Mouse (Mus musculus) heart, postnatal 14 days (tissue): ENCODE data around the gene Slc9a6. TPM values are rescaled to one million over a fixed set of nuclear protein-coding genes. Genes with fewer than 3 reads are reported as not detected.

Experiments
- microRNA-seq, 2 experiments: library from miRNA; unstranded; fragments of <30 nt; microRNA quantifications; one replicate each; pipeline ENCODE4 v1.2.0; 2021 to 2022
- total RNA-seq, 2 experiments: library from RNA; stranded (reverse); gene quantifications; 2 replicates each; pipeline ENCODE4 v1.2.3; 2021

Slc9a6 gene
- total RNA-seq, 2 experiments from 2014 or later, result 18.2 to 20.3 TPM

Small RNA genes lying within 50 kb of the gene (microRNA-seq; reads per million reads assigned to microRNA genes)
- 0 to 2.2 reads per million in 2 experiments for gene Mir5116

Other genes starting within 250 kb of the Slc9a6 start
- under 1 TPM; 0.15 to 0.22 TPM for gene Smim10l2a, start 235.2 kb upstream of the Slc9a6 start, total RNA-seq
- 1 to 10 TPM in 1 of 2 experiments, under 1 TPM in 1; 0.98 to 1.4 TPM for gene Gm2174, start 161.8 kb upstream of the Slc9a6 start, total RNA-seq
- gene Ints6l, start 154.9 kb upstream of the Slc9a6 start, total RNA-seq, result 10 to 100 TPM; 10.9 to 11.3 TPM
- gene Gm10477, start 85.0 kb upstream of the Slc9a6 start, total RNA-seq, result not detected
- not detected for gene Gm648, start 60.2 kb upstream of the Slc9a6 start, total RNA-seq
- gene Mmgt1, start 11.7 kb upstream of the Slc9a6 start, total RNA-seq, result 10 to 100 TPM; 26.3 to 28.6 TPM
- 100 to 1,000 TPM in 1 of 2 experiments, 10 to 100 TPM in 1; 98.3 to 107 TPM for gene Fhl1, start 122.0 kb downstream of the Slc9a6 start, total RNA-seq
- gene Map7d3, start 212.6 kb downstream of the Slc9a6 start, total RNA-seq, result 1 to 10 TPM in 1 of 2 experiments, under 1 TPM in 1; 0.78 to 1.3 TPM